Mouse (Mus musculus) forebrain, embryonic 16.5 days (tissue): ENCODE measurements around the gene Abi3. TPM values are rescaled to one million over a fixed set of nuclear protein-coding genes. Genes with fewer than 3 reads are reported as not detected.
A peak's percentile ranks its signal among the peaks of the same experiment; 100 is the strongest.
"Not testable (repeated sequence)": the region's sequence is repeated elsewhere in the genome, so short reads cannot be mapped to it uniquely, and the experiment has no call there.

ENCODE experiments used
- ATAC-seq: fragments of 200-750 bp; cut with Nextera tagmentation; 2 replicates; pipeline ENCODE4 v1.8.0; 2017; ENCODE audit warnings: mild to moderate bottlenecking, moderate library complexity
- H3K27ac ChIP-seq: fragments of 300-500 bp; sonication (generic); 2 replicates; pipeline ENCODE4 v1.5.1; 2014; ENCODE audit warnings: low read length, control low read depth
- H3K27me3 ChIP-seq: fragments of 300-500 bp; sonication (generic); replicated peaks from 2 replicates; pipeline ENCODE4 v1.6.1; 2014; ENCODE audit warnings: low read length; ENCODE audit not compliant: control insufficient read depth, insufficient read depth
- H3K36me3 ChIP-seq: fragments of 300-500 bp; sonication (generic); 2 replicates; pipeline ENCODE4 v1.6.1; 2014; ENCODE audit not compliant: control insufficient read depth, insufficient read depth
- H3K4me1 ChIP-seq: fragments of 300-500 bp; sonication (generic); replicated peaks from 2 replicates; pipeline ENCODE4 v1.6.1; 2014; ENCODE audit warnings: low read length; ENCODE audit not compliant: control insufficient read depth, insufficient read depth
- H3K4me2 ChIP-seq: fragments of 300-500 bp; sonication (generic); 2 replicates; pipeline ENCODE4 v1.6.1; 2014; ENCODE audit warnings: mild to moderate bottlenecking, low read length, control low read depth
- H3K4me3 ChIP-seq: fragments of 300-500 bp; sonication (generic); replicated peaks from 2 replicates; pipeline ENCODE4 v1.5.1; 2014; ENCODE audit warnings: mild to moderate bottlenecking, low read length, control low read depth
- H3K9ac ChIP-seq: fragments of 300-500 bp; sonication (generic); replicated peaks from 2 replicates; pipeline ENCODE4 v1.6.1; 2014; ENCODE audit warnings: low read depth, low read length, control low read depth
- H3K9me3 ChIP-seq: fragments of 300-500 bp; sonication (generic); 2 replicates; pipeline ENCODE4 v1.6.1; 2016; ENCODE audit warnings: low read length; ENCODE audit not compliant: control insufficient read depth
- WGBS: fragments of 180-500 bp; shearing (Covaris S2); extraction: QIAGEN DNeasy Blood & Tissue Kit; methylation state at CpG from one replicate; pipeline ENCODE4 v1.1.7; 2014; 5-methylcytosine and 5-hydroxymethylcytosine counted together
- polyA plus RNA-seq: library from polyadenylated mRNA; unstranded; fragments of >200 nt; fragmentation: Nextera tagmentation; extraction: Ambion mirVana; gene quantifications from 2 replicates; pipeline ENCODE4 v1.2.1, GENCODE M21; 2015

Abi3 gene
- polyA plus RNA-seq, result 1.5 and 2.0 TPM in 2 replicates

- WGBS, result 10% methylated on average over 11 of the region's 11 CpGs
- H3K27me3 ChIP-seq, result peaks cover 4% of the 10 kb centered on the region; the same call in 1 of the 2 replicates
Observed at GRCm38 (mm10) chr11:95842074-95842681, at the start of gene Abi3. Gene Abi3 (minus strand): TSS chr11:95842476.

GRCm38 (mm10) chr11:95890462-95891051, 48.3 kb upstream of the Abi3 start:
- no peak overlapping the region for H3K4me3 ChIP-seq
- WGBS, result 68% methylated on average over 2 of the region's 2 CpGs
- H3K27ac ChIP-seq, result no peak overlapping the region
- ATAC-seq, result no peak
- H3K4me2 ChIP-seq, result no peak overlapping the region
- no peaks in the 10 kb centered on the region for H3K36me3 ChIP-seq
- H3K9ac ChIP-seq, result no peak overlapping the region
- H3K9me3 ChIP-seq, result no peaks in the 10 kb centered on the region
- H3K4me1 ChIP-seq, result no peaks in the 10 kb centered on the region
- H3K27me3 ChIP-seq, result no peaks in the 10 kb centered on the region

More at GRCm38 (mm10) chr11:95842074-95842681, at the start of gene Abi3:
- peaks cover 12% of the 10 kb centered on the region for H3K4me1 ChIP-seq
- no peak within 1 kb of the TSS; the same call in 1 of the 2 replicates for H3K4me3 ChIP-seq
- H3K27ac ChIP-seq, result no peak within 1 kb of the TSS
- no peaks in the 10 kb centered on the region for H3K9me3 ChIP-seq
- no peak for ATAC-seq
- no peak within 1 kb of the TSS for H3K9ac ChIP-seq
- no peak within 1 kb of the TSS for H3K4me2 ChIP-seq
- H3K36me3 ChIP-seq, result no peaks in the 10 kb centered on the region

- not testable (repeated sequence) for H3K9me3 ChIP-seq, H3K4me2 ChIP-seq, H3K36me3 ChIP-seq, H3K4me1 ChIP-seq, H3K4me3 ChIP-seq, H3K9ac ChIP-seq, ATAC-seq, H3K27me3 ChIP-seq, H3K27ac ChIP-seq
- WGBS, result 83% methylated on average over 2 of the region's 2 CpGs
Observed at GRCm38 (mm10) chr11:95879861-95880260, 37.6 kb upstream of the Abi3 start.

GRCm38 (mm10) chr11:95876296-95876695, 34.0 kb upstream of the Abi3 start:
- Histone ChIP-seq H3K9me3 (no peaks in the 10 kb centered on the region), H3K4me1 (no peaks in the 10 kb centered on the region), H3K27me3 (no peaks in the 10 kb centered on the region), H3K4me3 (no peak overlapping the region), H3K36me3 (no peaks in the 10 kb centered on the region), H3K4me2 (no peak overlapping the region), H3K27ac (no peak overlapping the region), H3K9ac (no peak overlapping the region)
- no peak for ATAC-seq
- 25% methylated on average over 7 of the region's 7 CpGs for WGBS

- WGBS, result 26% methylated on average over 9 of the region's 9 CpGs
- no peak overlapping the region for H3K4me2 ChIP-seq
Observed at GRCm38 (mm10) chr11:95875804-95876203, 33.5 kb upstream of the Abi3 start.

GRCm38 (mm10) chr11:95869918-95870470, 27.7 kb upstream of the Abi3 start:
- Histone ChIP-seq H3K27me3 (no peaks in the 10 kb centered on the region), H3K4me2 (no peak overlapping the region), H3K36me3 (no peaks in the 10 kb centered on the region), H3K4me3 (no peak overlapping the region), H3K4me1 (no peaks in the 10 kb centered on the region), H3K9me3 (no peaks in the 10 kb centered on the region), H3K9ac (no peak overlapping the region), H3K27ac (no peak overlapping the region)
- ATAC-seq, result no peak
- WGBS, result 72% methylated on average over 6 of the region's 6 CpGs

More at GRCm38 (mm10) chr11:95875804-95876203, 33.5 kb upstream of the Abi3 start:
- Histone ChIP-seq H3K9me3 (no peaks in the 10 kb centered on the region), H3K27ac (no peak overlapping the region), H3K4me1 (no peaks in the 10 kb centered on the region), H3K27me3 (no peaks in the 10 kb centered on the region), H3K9ac (no peak overlapping the region), H3K36me3 (no peaks in the 10 kb centered on the region), H3K4me3 (no peak overlapping the region)
- no peak for ATAC-seq

- ATAC-seq, result no peak
- 81% methylated on average over 4 of the region's 4 CpGs for WGBS
- Histone ChIP-seq H3K4me3 (no peak overlapping the region), H3K36me3 (no peaks in the 10 kb centered on the region), H3K9me3 (no peaks in the 10 kb centered on the region), H3K4me1 (no peaks in the 10 kb centered on the region), H3K9ac (no peak overlapping the region), H3K4me2 (no peak overlapping the region), H3K27ac (no peak overlapping the region), H3K27me3 (no peaks in the 10 kb centered on the region)
Observed at GRCm38 (mm10) chr11:95869442-95869841, 27.2 kb upstream of the Abi3 start.

- H3K4me3 ChIP-seq, result no peak overlapping the region
- no peak overlapping the region for H3K4me2 ChIP-seq
- no peaks in the 10 kb centered on the region for H3K9me3 ChIP-seq
- ATAC-seq, result no peak
- 97% methylated on average over 8 of the region's 8 CpGs for WGBS
- H3K27ac ChIP-seq, result no peak overlapping the region
- H3K36me3 ChIP-seq, result no peaks in the 10 kb centered on the region
- H3K9ac ChIP-seq, result no peak overlapping the region
- H3K4me1 ChIP-seq, result peaks cover 12% of the 10 kb centered on the region
- no peaks in the 10 kb centered on the region for H3K27me3 ChIP-seq
Observed at GRCm38 (mm10) chr11:95861397-95861796, 19.1 kb upstream of the Abi3 start.

GRCm38 (mm10) chr11:95860071-95860490, 17.8 kb upstream of the Abi3 start:
- no peaks in the 10 kb centered on the region for H3K27me3 ChIP-seq
- ATAC-seq, result no peak
- WGBS, result 49% methylated on average over 3 of the region's 3 CpGs
- H3K36me3 ChIP-seq, result no peaks in the 10 kb centered on the region
- H3K4me1 ChIP-seq, result peaks cover 12% of the 10 kb centered on the region
- peak overlapping the region; percentile 57 for H3K4me2 ChIP-seq
- peak overlapping the region; percentile 68 for H3K9ac ChIP-seq
- H3K27ac ChIP-seq, result 0 out of 2 replicates have a peak overlapping the region, but pooled peaks have one; percentile 14
- H3K4me3 ChIP-seq, result peak overlapping the region; percentile 97
- H3K9me3 ChIP-seq, result no peaks in the 10 kb centered on the region
